Mouse (Mus musculus) liver, embryonic 14.5 days (tissue): ENCODE measurements around the gene Cd3e. TPM values are rescaled to one million over a fixed set of nuclear protein-coding genes. Genes with fewer than 3 reads are reported as not detected.

ENCODE experiments used
- ATAC-seq: fragments of 200-750 bp; cut with Nextera tagmentation; 2 replicates; pipeline ENCODE4 v1.8.0; 2017; ENCODE audit warnings: moderate number of reproducible peaks, mild to moderate bottlenecking, moderate library complexity; ENCODE audit not compliant: insufficient read depth
- DNase-seq, 3 experiments: peaks; one replicate each; pipeline ENCODE4 v3.0.0-alpha.2; 2012 to 2013; ENCODE audit warnings: low read depth in 3 of 3, low spot score in 3 of 3
- H3K27ac ChIP-seq: fragments of 300-500 bp; sonication (generic); 2 replicates; pipeline ENCODE4 v1.5.1; 2014; ENCODE audit warnings: moderate library complexity, mild to moderate bottlenecking, control low read depth, inconsistent platforms
- H3K27me3 ChIP-seq: fragments of 300-500 bp; sonication (generic); 2 replicates; pipeline ENCODE4 v1.6.1; 2014; ENCODE audit warnings: mild to moderate bottlenecking, low read length, moderate library complexity; ENCODE audit not compliant: control insufficient read depth, insufficient read depth
- H3K36me3 ChIP-seq: fragments of 300-500 bp; sonication (generic); replicated peaks from 2 replicates; pipeline ENCODE4 v1.6.1; 2014; ENCODE audit warnings: low read depth; ENCODE audit not compliant: control insufficient read depth, insufficient read depth
- H3K4me1 ChIP-seq, 2 experiments: fragments of 200-500 bp in 1 of 2; fragments of 300-500 bp in 1 of 2; sonication (generic) in 1 of 2; replicated peaks; 2 replicates each; pipeline ENCODE4 v1.6.1; 2012 to 2014; ENCODE audit warnings: antibody characterized with exemption in 1 of 2, inconsistent platforms in 1 of 2, low read length in 1 of 2; ENCODE audit not compliant: control insufficient read depth in 2 of 2, insufficient read depth in 2 of 2
- H3K4me2 ChIP-seq: fragments of 300-500 bp; sonication (generic); 2 replicates; pipeline ENCODE4 v1.6.1; 2014; ENCODE audit warnings: low read depth, mild to moderate bottlenecking, control low read depth, moderate library complexity
- H3K4me3 ChIP-seq, 2 experiments: fragments of 200-500 bp in 1 of 2; fragments of 300-500 bp in 1 of 2; sonication (generic) in 1 of 2; 2 replicates each; pipeline ENCODE4 v1.5.1; 2012 to 2014; ENCODE audit warnings: low read depth in 2 of 2, low read length in 2 of 2, mild to moderate bottlenecking in 2 of 2, control low read depth in 1 of 2, inconsistent platforms in 1 of 2, moderate library complexity in 1 of 2; ENCODE audit not compliant: insufficient read depth in 1 of 2
- H3K9ac ChIP-seq: fragments of 300-500 bp; sonication (generic); replicated peaks from 2 replicates; pipeline ENCODE4 v1.6.1; 2014; ENCODE audit warnings: mild to moderate bottlenecking, control low read depth, moderate library complexity
- H3K9me3 ChIP-seq: fragments of 300-500 bp; sonication (generic); 2 replicates; pipeline ENCODE4 v1.6.1; 2016; ENCODE audit warnings: low read length, mixed read lengths; ENCODE audit not compliant: control insufficient read depth
- CTCF ChIP-seq: IDR thresholded peaks from 2 replicates; pipeline ENCODE4 v1.5.1; 2016; ENCODE audit warnings: antibody characterized with exemption, low read depth, control low read depth
- EP300 ChIP-seq: IDR thresholded peaks from 2 replicates; pipeline ENCODE4 v1.6.1; 2016; ENCODE audit warnings: antibody characterized with exemption, low read depth
- WGBS: fragments of 180-500 bp; shearing (Covaris S2); extraction: QIAGEN DNeasy Blood & Tissue Kit; methylation state at CpG from one replicate; pipeline ENCODE4 v1.1.7; 2014; ENCODE audit not compliant: insufficient replicate concordance; 5-methylcytosine and 5-hydroxymethylcytosine counted together
- polyA plus RNA-seq, 2 experiments: library from polyadenylated mRNA; depleted of rRNA in 1 of 2; stranded (reverse) in 1 of 2; unstranded in 1 of 2; fragments of >200 nt; fragmentation: Nextera tagmentation in 1 of 2; extraction: Ambion mirVana in 1 of 2; gene quantifications; 2 replicates each; pipeline versions ENCODE4 v1.2.1 to v1.2.3; 2012 to 2014

Gene Cd3e
- polyA plus RNA-seq, 2 experiments, result not detected

DNA sequence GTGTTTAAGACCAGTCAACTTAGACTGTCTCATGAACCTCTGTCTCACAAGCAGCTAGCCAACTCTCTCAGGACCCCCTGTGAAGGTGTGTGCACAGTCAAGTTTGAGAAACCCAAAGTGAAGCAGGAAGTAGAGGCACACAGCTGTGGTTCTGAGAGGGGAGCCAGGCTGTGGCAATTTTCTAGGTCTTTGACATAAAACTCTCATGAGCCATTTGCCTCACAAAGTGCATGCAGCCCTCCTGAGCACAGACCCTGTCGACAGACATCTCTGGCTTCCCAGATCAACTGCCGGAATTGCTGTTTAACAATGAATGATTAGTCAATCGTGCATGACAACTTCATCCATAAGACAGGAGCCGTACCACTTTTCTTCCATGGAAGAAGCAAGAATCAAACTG is 1.1 kb downstream of the Cd3e start:
- TF ChIP-seq EP300 (no peak), CTCF (no peak)
- Histone ChIP-seq H3K9me3 (no peaks in the 10 kb centered on the region), H3K36me3 (no peaks in the 10 kb centered on the region), H3K4me1 (no peaks in the 10 kb centered on the region), H3K4me3 (no peak overlapping the region), H3K27ac (no peak overlapping the region), H3K4me2 (no peak overlapping the region), H3K9ac (no peak overlapping the region), H3K27me3 (no peaks in the 10 kb centered on the region; the same call in 1 of the 2 replicates)
- DNase-seq (no peak), ATAC-seq (no peak)
- 62% methylated on average over 4 of the region's 4 CpGs for WGBS

DNA sequence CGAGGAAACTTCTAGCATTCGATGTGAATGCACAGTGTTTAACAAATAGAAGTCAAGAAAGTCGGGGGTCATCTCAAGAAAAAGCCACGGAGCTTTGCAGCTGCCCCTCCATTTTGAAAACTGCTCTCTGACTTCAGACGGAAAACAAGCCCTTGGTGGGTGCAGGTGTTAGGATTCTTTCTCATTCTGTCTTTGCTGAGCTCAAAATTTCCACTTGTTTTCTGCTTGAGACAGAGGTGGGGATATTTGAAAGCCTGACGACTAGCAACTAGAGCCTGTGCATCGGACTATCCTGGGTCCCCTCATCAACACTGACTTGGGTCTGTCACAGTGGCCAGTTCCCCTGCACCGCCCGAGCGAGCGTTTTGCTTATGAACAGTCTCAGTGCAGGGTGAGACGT is 2.0 kb downstream of the Cd3e start:
- TF ChIP-seq EP300, result no peak
- TF ChIP-seq CTCF, result no peak
- WGBS, result 51% methylated on average over 12 of the region's 12 CpGs

DNA sequence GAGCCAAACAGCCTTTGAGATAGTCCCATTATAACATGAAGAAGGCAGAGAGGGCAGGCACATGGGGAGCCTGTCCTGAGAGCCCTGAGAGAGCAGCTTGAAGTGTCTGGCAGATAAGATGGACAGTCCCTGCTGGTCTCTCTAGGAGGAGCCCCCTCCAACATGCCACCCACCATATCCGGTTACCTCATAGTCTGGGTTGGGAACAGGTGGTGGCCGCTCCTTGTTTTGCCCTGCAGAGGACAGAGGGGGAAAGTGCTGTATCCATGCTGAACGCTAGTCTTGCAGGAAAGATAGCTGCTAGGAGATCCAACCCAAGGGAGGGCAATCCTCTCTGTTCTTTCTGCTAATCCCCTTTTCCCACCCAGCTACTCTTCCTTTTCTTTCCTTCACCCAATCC is 9.2 kb downstream of the Cd3e start:
- DNase-seq (no peak), ATAC-seq (no peak)
- Histone ChIP-seq H3K9me3 (no peaks in the 10 kb centered on the region), H3K27me3 (no peaks in the 10 kb centered on the region), H3K4me2 (no peak overlapping the region), H3K27ac (no peak overlapping the region), H3K36me3 (no peaks in the 10 kb centered on the region), H3K4me3 (no peak overlapping the region), H3K4me1 (no peaks in the 10 kb centered on the region), H3K9ac (no peak overlapping the region)
- TF ChIP-seq CTCF, result no peak
- no peak for TF ChIP-seq EP300
- WGBS, result 57% methylated on average over 3 of the region's 3 CpGs

More for the DNA sequence above, 2.0 kb downstream of the Cd3e start:
- no peak overlapping the region for H3K9ac ChIP-seq
- no peaks in the 10 kb centered on the region for H3K9me3 ChIP-seq
- H3K4me1 ChIP-seq, result no peaks in the 10 kb centered on the region
- H3K27me3 ChIP-seq, result no peaks in the 10 kb centered on the region; the same call in 1 of the 2 replicates
- no peak for ATAC-seq
- no peaks in the 10 kb centered on the region for H3K36me3 ChIP-seq
- no peak for DNase-seq
- H3K27ac ChIP-seq, result no peak overlapping the region
- no peak overlapping the region for H3K4me3 ChIP-seq
- no peak overlapping the region for H3K4me2 ChIP-seq

DNA sequence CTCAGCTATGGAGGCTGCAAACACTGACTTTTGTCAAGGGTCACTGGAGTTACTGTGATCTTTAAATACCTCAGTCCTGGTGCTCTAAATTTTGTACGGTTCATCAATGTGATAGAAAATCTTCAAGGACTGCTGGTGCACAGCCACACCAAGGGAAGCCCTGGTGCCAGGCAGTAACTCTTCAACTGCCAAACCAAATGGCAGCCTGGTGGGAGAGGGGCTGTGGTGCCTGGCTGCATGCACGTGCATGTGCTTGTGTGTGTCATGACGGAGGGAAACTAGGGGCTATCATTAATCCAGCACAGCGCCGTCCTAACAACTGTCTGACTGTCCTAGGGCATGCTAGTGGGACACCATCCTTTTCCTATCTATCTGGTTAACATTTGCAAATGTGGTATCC is 9.7 kb downstream of the Cd3e start:
- Histone ChIP-seq H3K36me3 (no peaks in the 10 kb centered on the region), H3K4me1 (no peaks in the 10 kb centered on the region), H3K27me3 (no peaks in the 10 kb centered on the region), H3K9me3 (no peaks in the 10 kb centered on the region), H3K27ac (no peak overlapping the region), H3K4me3 (no peak overlapping the region), H3K9ac (no peak overlapping the region), H3K4me2 (no peak overlapping the region)
- ATAC-seq (no peak), DNase-seq (no peak)
- 70% methylated on average over 5 of the region's 5 CpGs for WGBS
- TF ChIP-seq EP300, result no peak
- TF ChIP-seq CTCF, result no peak

DNA sequence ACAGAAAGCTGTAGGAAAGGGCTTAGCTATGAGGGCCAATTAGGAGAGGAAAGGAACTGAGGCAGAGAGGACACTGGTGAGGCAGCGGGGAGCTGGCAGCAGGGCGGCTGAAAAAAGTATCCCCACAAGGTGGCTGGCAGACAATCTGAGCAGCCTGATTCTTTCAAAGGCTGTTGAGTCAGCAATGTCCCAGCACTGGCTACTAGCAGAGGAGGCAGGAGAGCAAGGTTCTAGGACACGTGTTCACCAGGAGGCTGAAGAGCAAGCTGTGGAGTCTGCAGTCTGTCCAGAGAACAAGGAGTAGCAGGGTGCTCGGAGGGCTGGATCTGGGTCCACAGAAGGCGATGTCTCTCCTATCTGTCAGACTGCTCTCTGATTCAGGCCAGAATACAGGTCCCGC is 10.3 kb downstream of the Cd3e start:
- no peaks in the 10 kb centered on the region for H3K4me1 ChIP-seq
- no peak overlapping the region for H3K4me2 ChIP-seq
- DNase-seq (no peak), ATAC-seq (no peak)
- no peak overlapping the region for H3K4me3 ChIP-seq
- no peaks in the 10 kb centered on the region for H3K9me3 ChIP-seq
- no peak overlapping the region for H3K27ac ChIP-seq
- TF ChIP-seq EP300 (no peak), CTCF (no peak)
- H3K36me3 ChIP-seq, result no peaks in the 10 kb centered on the region
- H3K9ac ChIP-seq, result no peak overlapping the region
- H3K27me3 ChIP-seq, result no peaks in the 10 kb centered on the region
- 56% methylated on average over 6 of the region's 6 CpGs for WGBS

DNA sequence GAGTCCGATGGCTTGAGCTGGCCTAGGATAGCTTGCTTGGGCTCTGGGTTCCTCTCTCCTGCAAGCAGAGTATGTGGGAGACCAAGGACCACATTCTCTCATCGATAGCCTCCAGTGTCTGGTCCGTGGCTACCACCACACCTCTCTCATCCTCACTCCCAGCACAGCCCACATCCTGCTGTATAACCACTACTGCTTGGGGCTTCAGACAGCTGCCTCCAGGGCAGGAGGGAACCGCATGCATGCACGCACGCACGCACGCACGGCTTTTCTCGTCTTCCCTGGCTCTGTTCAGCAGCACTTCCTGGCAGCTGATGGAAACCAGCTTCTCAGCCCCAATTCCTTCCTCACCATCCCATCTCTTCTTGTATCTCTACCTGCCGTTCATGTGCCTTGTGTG is 11.3 kb downstream of the Cd3e start:
- 49% methylated on average over 11 of the region's 11 CpGs for WGBS
- H3K27ac ChIP-seq, result no peak overlapping the region
- H3K4me1 ChIP-seq, result no peaks in the 10 kb centered on the region
- H3K4me2 ChIP-seq, result no peak overlapping the region
- H3K4me3 ChIP-seq, result no peak overlapping the region
- H3K9me3 ChIP-seq, result no peaks in the 10 kb centered on the region
- TF ChIP-seq CTCF (no peak), EP300 (no peak)
- ATAC-seq (no peak), DNase-seq (no peak)
- no peak overlapping the region for H3K9ac ChIP-seq
- H3K36me3 ChIP-seq, result no peaks in the 10 kb centered on the region
- no peaks in the 10 kb centered on the region for H3K27me3 ChIP-seq
